Mouse (Mus musculus) left cerebral cortex, postnatal 10 days (tissue): ENCODE results near the gene Insig2. TPM values are rescaled to one million over a fixed set of nuclear protein-coding genes. Genes with fewer than 3 reads are reported as not detected.

Experiments
- DNase-seq, 2 experiments: peaks; one replicate each; pipeline ENCODE4 v3.0.0; 2021 to 2022; ENCODE audit warnings: low spot score in 2 of 2, mixed read lengths in 1 of 2; ENCODE audit errors: extremely low spot score in 1 of 2
- intact Hi-C: fragments of 180-260 bp; cut with DNase I; formaldehyde crosslinking; loops from one replicate; pipeline ENCODE4 v1.15.1; 2025
- total RNA-seq, 2 experiments: library from RNA; stranded (reverse); gene quantifications; 2 replicates each; pipeline ENCODE4 v1.2.3; 2021

Insig2 gene
- total RNA-seq = 10 to 100 TPM; 41.6 to 43.7 TPM

DNA sequence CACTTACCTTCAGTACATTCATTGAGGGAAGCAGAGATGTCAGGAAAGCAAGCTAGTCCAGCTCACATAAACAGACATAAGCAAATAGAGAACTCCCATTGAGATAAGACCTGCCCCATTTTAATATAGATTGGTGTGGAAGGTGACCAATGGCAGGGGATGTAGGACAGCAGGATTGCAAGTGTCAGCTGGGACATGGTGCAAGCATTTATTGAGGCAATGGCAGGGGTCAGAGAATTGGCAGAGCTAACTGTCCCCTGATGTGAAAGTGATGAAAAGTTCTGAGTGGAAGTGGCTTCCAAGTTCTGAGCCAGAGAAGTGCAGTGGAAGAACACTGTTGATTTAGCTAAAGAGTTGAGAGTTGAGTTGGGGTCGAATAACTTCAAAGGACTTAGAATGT lies at the start of gene Insig2:
TSS of gene Insig2 (minus strand) at position 105 of the 400 bp plus-strand sequence.
- intact Hi-C loops = no loop called here
- no peak for DNase-seq

GRCm38 (mm10) chr1:121381562-121381961 lies 49.2 kb upstream of the Insig2 start:
- DNase-seq = no peak
- intact Hi-C loops = no loop called here

- intact Hi-C loops = no loop called here
- no peak for DNase-seq
Observed at GRCm38 (mm10) chr1:121380033-121380432, 47.6 kb upstream of the Insig2 start.

GRCm38 (mm10) chr1:121377901-121378300 lies 45.5 kb upstream of the Insig2 start:
- intact Hi-C loops = no loop called here
- no peak for DNase-seq

- intact Hi-C loops = no loop called here
- no peak for DNase-seq
Observed at GRCm38 (mm10) chr1:121377410-121377809, 45.0 kb upstream of the Insig2 start.

GRCm38 (mm10) chr1:121373631-121374030 lies 41.2 kb upstream of the Insig2 start:
- DNase-seq = no peak
- intact Hi-C loops = no loop called here

DNA sequence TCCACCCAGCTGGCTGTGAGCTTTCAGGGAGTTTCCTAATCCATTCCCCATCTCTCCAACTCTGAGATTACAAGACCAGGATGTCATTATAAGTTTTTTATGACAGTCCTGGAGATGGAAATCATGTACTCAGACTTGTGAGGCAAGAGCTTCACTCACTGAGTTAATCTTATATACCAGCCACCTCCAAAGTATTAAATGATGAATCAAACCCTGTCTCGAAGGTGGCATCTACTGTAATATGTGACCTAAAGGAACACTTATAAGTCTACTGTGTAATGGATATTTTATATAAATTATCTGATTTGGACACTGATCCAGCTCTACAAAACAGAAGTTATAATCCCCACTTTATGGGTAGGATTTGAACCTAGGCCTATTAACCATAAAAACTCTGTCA lies 40.3 kb upstream of the Insig2 start:
- intact Hi-C loops = no loop called here
- no peak for DNase-seq

DNA sequence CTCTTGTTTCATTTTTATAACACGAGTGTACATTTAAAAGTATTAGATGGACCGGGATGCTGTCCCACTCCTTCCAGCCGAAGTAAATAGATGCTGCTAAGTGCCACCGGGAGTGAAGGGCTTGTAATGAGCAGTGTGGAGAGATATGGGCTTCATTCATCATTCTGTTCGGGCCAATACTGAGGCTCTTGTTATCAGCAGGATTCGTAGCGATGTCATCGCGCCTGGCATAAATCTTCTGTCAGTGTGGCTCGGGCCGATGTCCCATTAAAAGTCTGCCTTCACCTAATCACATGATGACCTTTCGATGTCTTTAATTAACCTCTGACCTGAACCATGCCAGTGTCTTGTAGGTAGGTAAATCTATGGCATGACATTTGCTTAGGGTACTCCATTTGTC lies 39.1 kb upstream of the Insig2 start:
- DNase-seq = no peak
- intact Hi-C loops = no loop called here

DNA sequence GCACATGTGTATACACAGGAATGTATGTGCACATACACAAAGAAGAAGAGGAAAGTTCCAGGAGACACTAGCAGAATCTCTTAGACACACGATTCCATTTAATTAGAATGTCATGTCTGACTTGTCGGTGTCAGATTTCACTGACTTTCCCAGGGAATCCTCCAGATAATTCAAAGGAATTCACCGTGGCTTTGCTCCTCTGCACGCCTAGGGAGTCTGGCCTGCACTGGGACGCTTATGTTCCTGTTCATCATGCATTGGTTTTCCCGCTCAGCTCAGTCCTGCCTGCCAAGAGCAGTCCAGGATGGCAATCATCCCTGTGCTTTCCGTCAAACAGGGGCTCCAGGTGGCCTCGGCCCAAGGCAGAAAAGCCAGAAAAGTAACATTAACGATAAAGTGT lies 34.9 kb upstream of the Insig2 start:
- intact Hi-C loops = no loop called here
- no peak for DNase-seq

DNA sequence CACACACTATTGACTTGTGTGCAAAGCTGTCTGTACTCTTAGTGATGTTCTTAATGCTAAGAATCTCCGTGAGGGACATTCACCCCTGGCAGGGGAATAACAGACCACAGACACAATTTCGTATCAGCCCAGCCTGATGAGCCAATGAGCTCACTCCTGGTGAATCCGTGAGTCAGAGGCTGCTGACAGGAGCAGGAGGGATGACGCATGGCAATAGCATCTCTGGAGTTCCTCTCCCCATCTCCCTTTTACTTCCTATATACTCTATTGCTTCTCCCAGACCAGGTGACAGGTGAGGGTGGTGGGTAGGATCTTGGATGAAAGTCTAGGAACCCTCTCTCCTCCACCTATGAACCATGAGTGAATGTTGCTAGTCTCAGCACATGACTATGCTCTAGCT lies 28.2 kb upstream of the Insig2 start:
- DNase-seq = no peak
- intact Hi-C loops = no loop called here

GRCm38 (mm10) chr1:121359680-121360079 lies 27.3 kb upstream of the Insig2 start:
- intact Hi-C loops = no loop called here
- no peak for DNase-seq

GRCm38 (mm10) chr1:121353779-121354178 lies 21.4 kb upstream of the Insig2 start:
- intact Hi-C loops = no loop called here
- DNase-seq = no peak

DNA sequence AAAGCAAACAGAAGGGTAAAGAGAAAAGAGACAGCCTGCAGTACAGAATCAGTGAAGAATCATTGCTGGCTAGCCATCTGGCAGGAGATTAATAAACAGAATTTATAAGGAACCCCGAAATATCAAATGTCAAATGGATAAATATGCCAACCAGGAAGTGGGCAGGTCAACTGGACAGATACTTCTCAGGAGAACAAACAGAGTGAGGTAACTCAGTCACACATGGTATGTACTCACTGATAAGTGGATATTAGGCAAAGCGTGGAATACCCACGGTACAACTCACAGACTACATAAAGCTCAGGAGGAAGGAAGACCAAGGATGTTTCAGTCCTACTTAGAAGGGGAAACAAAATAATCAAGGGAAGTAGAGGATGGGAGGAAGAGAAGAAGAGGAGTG lies 18.6 kb upstream of the Insig2 start:
- intact Hi-C loops = no loop called here
- DNase-seq = no peak

DNA sequence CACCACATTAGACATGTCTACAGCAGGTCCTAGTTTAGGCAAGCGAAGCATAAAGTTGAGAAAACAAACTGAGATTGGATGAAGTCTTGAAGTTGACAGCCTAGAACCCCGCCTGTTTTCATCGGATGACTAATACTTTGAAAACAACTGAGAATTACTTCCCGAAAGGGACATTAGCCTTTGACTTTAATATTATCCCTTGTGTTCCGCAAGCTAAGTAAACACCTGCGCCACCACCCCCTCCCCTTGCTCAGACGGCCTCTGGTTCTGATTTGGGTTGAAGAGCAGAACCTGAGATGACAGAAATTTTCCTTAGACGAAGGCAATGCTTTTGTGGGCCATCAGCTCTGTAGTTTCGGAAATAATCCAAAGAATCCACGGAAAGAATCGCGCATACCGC lies 18.2 kb upstream of the Insig2 start:
- no peak for DNase-seq
- intact Hi-C loops = no loop called here

DNA sequence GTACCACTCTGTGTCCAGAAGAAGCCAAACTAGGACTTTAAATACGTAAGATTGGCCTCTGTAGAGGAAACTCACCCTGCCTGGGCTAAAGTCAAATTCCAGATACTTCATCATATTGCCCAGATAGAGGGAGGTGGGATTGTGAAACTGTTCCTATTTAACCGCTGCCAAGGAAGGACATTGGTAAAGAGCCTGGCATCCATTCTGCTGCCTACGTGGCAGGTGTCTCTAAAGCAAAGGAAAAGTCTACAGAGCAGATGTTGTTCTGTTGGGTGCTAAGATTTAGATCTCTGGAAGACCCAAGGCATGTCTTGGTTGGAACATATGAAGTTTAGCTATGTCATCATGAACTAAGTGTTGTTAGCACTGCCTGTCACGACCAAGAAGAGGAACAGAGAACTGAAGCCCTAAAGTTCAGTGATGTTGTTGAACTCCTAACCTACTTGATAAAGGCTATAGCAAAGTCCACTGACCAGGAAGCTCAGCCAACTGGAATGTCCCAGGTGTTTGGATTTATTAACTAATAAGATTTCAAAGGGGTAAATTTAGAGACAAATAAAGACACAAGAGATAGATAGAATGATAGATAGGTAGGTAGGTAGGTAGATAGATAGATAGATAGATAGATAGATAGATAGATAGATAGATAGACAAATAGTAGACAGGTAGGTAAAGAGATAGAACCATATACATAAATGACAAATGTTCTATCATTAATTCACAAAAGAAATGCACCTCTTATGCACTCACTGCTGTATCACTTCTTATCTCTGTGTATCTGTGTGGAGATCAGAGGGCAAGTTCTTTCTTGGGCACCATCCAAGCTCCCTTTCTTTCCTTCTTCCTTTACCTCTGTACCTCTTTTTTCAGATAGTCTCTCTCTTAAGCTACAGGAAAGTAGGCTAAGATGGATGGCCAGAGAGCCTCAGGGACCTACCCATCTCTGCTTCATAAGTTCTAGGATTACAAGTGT lies 16.8 kb upstream of the Insig2 start:
- intact Hi-C loops = no loop called here
- no peak for DNase-seq

GRCm38 (mm10) chr1:121343966-121344365 lies 11.6 kb upstream of the Insig2 start:
- DNase-seq = no peak
- intact Hi-C loops = no loop called here

DNA sequence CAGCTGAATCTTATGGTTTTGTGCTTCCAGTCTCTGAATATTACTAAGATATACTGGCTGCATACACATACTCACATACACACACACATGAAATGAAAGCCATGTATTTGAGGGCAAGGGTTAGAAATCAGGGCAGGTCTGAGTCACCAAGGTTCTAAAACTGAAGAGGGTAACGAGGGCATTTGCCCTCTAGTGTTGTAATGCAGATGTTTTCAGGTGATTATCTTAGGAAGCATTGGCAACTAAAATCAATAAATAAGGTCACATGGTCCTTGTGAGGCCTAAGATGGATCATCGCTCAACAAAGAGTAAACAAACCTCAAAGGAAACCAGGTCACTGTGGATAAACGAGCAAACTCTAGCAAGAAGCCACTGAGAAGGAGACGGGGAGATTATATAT lies 3.4 kb upstream of the Insig2 start:
- intact Hi-C loops = no loop called here
- DNase-seq = no peak

GRCm38 (mm10) chr1:121333986-121334703 lies 1.8 kb upstream of the Insig2 start:
- intact Hi-C loops = no loop called here
- DNase-seq = no peak

DNA sequence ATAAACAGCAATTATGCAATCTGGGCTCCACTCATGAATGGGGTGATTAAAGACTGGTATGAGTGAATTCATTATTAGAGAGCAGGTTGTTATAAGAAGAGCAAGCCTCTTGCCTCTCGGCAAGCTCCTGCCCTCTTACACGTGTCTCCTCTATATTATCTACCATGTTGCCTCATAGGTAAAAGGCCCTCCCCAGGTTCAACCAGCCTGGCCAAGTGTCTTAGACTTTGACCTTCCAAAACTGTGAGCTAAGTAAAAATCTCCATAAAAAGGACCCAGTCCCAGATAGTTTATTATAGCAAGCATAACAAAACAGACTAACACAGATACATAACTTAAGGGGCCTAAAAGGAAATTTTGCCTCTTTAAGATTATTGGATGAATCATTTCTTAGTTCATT lies 1.8 kb downstream of the Insig2 start:
- no peak for DNase-seq
- intact Hi-C loops = no loop called here

- intact Hi-C loops = no loop called here
- no peak for DNase-seq
Observed at GRCm38 (mm10) chr1:121329391-121329790, 3.0 kb downstream of the Insig2 start.
